Mouse (Mus musculus): ENCODE data around the gene Zmiz1.

Gene Zmiz1

DNA sequence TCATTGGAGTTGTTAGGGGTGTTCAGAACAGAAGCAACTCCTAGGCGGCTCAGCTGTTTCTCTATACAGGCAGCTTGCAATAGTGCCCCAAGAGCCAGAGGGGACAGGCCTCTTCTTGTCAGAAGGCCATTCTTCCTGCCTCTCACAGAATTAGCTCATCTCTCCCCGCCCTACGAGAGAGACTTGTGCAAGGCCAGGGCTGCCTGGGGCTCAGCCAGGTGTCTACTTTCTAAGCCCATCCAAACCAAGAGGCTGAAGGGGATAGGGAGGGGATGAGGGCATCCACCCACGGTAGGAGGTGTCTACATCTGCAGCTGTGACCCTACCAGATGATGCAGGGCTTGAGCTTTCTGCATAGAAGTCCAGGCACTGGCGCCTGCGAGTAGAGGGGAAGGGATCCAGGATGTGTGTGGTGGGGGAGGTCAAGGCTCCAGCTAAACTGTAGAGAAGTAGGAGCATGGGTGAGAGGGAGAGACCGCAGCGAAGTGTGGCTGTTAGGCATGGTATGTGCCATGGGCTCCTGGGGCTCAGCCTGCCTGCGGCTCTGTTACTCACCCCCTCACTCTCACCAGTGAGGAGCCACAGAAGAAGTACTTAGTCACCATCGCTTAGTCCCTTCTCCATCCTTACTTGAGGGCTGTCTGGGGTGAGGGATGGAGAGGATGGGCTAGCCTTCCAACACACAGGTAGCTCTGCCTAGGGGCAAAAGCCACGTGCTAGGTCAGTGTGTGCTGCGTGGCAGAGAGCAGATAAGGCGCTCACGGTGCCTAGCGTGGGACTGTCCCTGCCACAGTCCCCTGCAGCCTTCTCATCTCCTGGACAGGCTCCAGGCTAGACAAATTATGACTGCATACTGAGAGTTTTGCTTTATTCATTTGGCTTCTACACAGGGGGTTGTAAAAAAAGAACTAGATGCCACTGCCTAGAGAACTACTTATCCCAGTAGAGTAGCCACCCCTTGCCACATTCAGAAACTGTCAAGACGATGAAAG is 130.3 kb downstream of the Zmiz1 start:
- DNase-seq (ENCODE audit: low read depth, low spot score): peak; percentile 88

DNA sequence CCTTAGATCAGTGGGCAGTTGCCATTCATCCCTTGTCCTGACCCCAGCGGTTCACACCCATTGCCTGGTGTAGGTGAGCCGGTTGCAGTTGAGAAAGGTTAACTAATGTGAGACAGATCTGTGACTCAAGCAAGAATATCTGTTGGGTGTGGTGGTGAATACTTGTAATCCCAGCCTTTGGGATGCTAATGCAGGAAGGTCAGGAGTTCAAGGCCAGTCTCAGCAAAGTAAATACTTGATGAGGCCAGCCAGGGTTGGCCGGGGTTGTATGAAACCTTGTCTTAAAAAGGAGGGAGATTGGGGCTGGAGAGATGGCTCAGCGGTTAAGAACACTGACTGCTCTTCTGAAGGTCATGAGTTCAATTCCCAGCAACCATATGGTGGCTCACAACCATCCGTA is 132.0 kb downstream of the Zmiz1 start:
- DNase-seq (ENCODE audit: low read depth, low spot score): no peak

DNA sequence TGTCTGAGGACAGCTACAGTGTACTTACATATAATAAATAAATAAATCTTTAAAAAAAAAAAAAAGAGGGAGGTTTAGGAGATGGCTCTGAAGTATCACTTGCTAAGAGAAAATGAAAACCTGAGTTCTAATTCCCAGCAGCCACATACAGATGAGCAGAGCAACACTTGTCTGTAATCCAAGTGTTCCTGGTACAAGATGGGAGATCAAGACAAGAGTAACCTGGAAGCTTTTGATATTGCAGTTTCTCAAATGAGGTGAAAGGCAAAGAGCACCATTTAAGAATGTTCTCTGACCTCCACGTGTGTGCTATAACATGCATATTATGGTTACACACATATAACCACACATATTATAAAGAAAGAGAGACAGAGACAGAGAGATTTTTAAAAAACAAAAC is 132.4 kb downstream of the Zmiz1 start:
- DNase-seq (ENCODE audit: low read depth, low spot score): no peak

DNA sequence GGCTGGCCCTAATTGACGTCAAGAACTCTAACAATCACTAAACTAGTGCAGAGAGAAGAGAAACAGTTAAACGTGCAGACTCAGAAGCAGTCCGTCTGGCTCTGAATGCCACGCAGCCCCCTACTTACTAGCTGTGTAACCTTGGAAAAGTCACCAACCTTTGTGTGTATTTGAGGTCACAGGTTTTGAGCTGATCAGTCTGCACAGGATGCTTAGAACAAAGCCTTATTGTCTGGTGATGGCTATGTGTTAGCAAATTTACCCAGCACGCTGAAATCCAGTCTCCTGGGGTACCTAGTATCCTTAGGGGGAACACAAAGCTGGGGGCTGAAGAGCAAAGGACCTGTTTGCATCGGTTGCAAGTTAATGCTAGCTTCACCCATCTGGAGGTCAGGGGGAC is 133.5 kb downstream of the Zmiz1 start:
- DNase-seq (ENCODE audit: low read depth, low spot score): no peak

DNA sequence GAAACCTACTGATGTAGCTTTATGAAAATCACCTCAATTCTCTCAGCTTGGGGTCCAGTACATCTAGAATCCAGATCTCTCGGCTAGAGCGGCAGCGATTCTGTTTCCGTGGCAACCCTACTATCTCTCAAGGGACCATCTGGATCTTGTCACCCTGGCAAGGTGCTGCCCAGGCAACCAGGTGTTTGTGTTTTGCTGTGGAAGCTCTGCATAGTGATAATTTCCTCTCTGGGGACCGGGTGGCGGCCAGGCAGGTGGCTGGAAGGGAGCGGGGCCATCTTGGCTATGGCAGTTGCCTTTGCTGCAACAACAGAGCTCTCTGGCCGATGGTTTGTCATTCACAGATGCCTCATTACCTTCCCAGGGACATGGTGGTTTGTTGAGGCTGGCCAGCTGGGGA is 134.9 kb downstream of the Zmiz1 start:
- peak; percentile 55 for DNase-seq (ENCODE audit: low read depth, low spot score)

DNA sequence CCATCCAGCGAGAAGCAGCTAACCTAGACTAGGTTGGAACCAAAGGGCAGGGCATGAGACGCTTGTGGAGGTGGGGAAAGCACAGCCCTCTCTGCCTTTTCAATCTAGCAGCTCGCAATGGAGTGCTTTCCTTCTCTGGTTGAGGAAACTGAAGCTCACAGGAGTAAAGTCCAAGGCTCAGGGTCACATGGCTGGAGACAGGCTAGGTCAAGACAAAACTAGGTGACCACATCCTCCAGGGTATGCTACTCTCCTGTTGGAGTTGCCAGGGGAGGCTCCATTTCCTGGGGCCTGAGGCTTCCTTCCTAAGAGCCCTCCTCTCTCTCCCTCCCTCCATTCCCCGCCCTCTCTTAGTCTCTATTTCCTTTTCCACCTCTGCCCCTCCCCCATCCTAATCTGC is 135.6 kb downstream of the Zmiz1 start:
- no peak for DNase-seq (ENCODE audit: low read depth, low spot score)

DNA sequence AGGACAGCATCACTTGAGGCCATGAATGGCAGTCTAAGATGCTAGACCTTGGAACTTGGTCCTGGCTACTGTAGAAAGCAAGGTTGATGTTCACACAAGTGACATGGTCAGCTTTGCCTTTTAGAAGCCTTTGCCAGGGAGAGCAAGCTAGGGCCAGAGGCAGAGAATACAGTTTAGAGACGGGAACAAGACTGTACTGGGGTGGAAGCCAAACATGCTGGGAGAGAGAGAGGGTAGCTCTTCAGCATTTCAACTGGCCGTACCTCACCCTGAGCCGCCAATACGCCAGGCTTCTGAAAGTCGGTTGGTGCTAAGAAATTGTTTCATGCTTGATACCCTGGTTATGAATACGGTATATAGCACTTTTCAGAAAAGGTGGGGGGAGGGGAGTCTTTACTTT is 140.0 kb downstream of the Zmiz1 start:
- DNase-seq (ENCODE audit: low read depth, low spot score): no peak

DNA sequence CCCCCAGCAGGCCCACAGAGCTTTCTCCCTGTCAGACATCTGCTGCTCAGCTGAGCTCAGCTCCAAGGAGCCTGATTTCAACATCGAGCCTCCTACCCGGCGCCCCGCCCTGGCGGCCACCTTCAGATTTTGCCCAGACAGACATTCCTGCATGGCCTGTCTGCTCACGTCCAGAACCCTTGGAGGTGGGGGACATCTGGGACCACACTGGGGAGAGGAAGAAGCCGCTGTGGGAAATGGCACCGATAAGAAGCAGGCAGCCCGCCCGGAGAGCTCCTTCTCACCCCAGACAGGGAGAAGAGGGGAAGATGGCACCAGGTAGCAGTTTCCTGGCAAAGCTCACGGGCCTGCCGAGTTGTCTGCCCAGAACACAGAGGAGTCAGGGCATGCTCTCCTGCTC is 140.9 kb downstream of the Zmiz1 start:
- no peak for DNase-seq (ENCODE audit: low read depth, low spot score)

DNA sequence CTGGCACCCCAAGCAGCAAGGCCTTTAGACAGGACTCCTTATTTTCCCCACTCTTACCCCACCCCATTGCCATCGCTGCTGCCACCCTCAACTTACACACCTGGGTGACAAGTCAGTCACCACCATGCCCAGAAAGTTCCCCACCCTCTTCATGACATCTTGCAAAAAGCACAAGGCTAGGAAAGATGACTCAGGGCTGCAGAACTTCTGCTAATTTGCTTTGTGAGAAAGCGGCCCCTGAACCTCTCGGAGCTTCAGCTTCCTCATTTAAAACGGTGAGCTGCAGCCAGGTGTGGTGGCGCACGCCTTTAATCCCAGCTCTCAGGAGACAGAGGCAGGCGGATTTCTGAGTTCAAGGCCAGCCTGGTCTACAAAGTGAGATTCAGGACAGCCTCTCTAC is 141.4 kb downstream of the Zmiz1 start:
- peak; percentile 52 for DNase-seq (ENCODE audit: low read depth, low spot score)

DNA sequence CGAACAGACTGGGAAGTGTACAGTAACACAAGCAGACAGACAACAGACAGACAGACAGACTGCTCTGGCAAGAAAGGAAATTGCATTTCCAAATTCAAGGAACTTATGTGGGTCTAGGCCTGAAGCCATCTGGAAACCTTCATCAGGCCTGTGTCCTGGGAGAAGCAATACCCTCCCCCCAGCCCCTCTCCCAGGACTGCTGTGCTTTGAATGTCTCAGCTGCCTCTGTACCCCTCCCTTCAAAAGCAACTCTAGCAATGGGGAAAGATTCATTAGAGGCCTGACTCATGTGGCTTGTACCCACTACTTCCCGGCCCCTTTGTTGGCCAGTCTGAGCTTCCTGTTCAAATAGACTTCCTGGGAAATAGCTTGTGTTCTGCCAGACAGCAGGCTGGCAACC is 142.0 kb downstream of the Zmiz1 start:
- no peak for DNase-seq (ENCODE audit: low read depth, low spot score)

DNA sequence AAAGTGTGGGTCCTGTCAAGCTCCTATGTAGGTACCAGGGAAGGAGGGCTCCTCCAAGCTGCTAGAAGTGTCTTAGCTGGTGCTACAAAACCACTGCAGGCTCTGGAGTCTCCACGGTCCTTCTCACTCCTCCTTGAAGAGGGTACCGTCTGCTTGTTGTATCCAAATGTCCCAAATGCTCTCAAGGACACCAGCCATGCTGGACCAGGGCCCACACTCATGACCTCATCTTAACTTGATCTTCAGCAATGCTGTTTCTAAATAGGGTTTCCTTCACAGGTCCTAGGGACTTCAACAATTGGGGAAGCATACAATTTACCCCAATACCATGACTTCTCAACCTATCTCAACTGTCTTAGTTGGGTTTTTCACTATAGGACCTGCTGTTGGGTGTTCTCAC is 143.0 kb downstream of the Zmiz1 start:
- no peak for DNase-seq (ENCODE audit: low read depth, low spot score)

DNA sequence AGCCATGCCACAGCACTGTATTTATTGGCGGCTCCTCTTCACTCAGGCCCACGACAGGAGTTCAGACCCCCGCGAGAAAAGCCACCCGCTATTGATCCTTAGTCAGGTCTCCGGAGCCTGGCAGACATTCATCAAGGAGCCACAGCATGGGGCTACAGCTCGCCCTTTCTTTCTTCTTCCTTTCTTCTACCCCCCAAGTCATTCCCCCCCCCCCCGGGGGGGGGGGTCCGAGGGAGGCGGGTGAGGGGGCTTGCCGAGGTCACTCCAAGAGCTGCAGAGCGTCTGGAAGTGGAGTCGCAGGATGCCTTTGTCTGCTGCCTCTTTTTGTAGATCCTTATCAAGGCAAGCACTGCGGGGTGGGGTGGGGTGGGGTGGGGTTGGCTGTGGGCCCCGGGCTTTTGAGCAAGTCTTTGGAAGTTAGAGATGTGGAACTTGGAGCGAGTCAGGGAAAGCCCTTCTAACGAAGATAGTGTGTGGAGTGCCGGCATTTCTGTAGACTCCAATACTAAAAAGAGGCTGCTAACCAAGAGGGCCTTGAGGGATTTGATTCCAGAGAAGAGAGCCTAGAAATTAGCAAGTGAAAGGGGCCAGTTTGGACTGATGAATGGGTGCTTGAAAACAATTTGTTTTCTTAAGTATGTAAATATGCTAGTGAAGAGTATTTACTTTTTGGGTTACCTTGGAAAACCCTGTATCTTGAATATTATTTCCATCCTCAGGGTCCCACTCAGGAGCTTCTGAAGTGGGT is 145.6 kb downstream of the Zmiz1 start:
- DNase-seq (ENCODE audit: low read depth, low spot score): no peak

DNA sequence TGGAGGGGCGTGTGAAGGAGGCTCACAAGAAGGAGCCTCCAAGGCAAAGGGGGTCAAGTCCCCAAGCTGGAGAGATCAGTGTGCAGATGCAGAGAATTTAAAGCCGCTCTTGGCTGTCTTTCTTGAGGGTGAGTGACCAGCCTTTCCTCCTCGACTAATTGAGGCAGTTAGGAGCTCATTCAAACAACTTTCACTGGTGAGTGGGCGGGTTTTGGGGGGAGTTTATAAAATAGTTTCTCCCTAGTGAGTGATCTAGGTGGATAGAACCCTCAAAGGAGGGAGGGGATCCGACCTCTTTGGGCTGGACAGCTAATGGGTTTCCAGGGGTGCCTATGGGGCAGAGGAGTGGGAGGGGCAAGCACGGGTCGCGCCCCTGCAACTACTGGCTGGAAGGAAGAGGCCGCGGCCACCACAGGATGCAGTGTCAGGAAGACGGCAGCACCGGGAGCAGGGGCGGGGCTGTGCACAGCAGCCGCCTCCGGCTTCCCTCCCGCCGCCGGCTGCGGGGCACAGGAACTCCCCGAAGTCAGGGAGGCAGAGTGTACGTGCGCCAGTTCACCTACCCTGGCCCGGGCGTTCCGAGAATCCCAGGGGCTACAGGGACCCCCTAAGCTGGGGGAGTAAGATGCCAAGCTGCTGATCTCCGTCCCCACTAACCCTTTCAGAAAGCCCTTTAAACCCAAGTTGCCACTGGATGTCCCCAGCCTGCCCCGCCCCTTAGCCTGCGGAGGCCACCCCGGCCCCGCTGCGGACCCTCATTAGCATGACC is 147.6 kb downstream of the Zmiz1 start:
- DNase-seq (ENCODE audit: low read depth, low spot score): peak; percentile 62

DNA sequence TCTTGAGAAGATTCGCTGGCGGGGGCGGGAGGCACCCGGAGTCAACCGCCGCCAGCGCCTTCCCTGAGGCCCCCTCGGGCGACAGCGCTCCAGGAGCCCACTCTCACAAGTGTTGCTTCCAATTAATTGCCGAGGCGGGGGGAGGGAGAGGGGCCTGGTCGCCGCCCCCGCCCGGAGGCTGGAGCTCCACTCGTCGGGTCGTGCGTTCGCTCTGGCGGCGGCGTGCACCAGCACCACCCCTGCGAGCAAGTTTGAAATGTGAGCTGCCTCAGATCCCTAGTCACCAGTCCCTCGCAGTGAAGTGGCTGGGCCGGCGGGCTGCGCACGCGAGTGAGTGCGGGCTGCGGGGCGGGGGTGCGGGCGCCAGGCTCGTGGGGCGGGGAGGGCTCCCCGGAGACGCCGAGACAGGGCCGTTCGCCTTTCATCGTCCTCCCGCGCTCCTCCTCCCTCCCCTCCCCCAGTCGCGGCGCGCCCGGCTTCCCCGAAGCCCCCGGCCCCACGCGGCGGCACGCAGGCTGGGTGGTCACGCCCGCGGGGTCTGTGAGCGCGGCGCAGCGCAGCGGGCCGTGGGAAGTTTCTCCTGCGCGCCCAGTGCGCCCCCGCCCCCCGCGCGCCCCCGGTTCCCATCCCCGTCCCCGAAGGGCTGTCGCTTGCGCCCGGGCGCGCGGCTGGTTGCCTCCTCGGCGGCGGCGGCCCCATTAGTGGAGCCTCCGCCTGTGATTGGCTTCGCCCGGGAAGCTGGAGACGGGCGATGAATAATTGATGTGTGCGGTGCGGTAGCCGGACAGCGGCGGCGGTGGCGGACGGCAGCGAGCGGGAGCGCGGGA is 148.4 kb downstream of the Zmiz1 start:
- peak; percentile 74 for DNase-seq (ENCODE audit: low read depth, low spot score)

DNA sequence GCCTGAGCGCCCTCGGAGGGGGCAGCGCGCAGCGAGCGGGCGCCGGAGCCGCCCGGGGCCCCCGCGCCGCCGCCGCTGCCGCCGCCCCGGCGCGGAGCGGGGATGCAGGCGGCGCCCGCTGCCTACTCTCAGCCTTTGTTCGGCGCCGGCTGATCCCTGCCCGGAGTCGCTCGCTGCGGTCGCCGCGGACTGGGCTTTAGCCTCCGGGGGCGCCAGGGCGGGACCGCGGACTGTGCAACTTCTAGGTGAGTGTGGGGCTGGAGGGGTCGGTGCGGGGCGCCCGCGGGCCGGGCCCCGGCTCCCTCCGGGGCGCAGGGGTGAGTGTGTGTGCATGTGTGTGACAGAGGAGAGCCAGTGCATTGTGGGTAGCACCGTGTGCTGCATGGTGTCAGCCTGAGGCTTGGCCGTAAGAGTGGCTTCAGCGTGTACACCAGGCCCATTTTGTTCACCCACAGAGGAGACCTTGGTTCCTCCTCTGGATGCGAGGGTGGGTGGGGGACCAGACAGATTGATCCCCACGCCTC is 149.0 kb downstream of the Zmiz1 start:
- DNase-seq (ENCODE audit: low read depth, low spot score): peak; percentile 93

DNA sequence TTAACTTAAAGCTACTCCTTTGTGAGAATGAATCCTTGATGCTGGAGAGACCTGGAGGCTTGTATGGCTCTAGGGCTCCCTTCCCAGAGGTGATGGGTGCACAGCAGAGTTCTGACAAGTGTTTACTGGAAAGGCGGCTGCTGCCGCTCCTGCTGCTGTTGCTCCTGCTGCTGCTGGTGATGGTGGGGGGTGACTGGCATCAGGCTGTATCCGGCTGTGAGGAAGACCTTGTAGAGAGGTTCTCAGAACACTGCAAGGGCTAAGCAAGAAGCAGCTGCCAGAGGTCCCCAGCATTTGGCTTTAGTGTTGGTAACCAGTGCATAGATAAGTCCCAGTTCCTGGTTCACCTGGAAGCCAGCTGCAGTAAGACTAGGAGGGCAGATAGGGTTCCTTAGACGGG is 149.6 kb downstream of the Zmiz1 start:
- peak; percentile 41 for DNase-seq (ENCODE audit: low read depth, low spot score)

DNA sequence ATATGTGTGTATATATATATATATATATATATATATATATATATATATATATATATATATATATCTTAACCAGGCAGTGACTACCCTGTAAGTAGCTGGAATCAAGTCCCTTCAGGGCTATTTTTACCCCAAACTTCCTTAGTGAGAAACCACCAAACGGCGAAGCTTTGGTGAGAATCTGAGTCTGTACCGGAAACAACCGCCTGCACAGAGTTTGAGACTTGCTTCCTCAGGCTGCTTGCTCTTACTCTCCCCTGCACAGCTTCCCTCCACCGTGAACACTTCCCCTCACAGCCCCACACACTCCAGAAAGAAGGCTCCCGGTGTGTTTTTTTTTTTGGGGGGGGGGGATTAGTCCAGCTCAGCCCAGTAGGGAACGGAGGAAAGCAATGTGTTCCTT is 150.4 kb downstream of the Zmiz1 start:
- peak; percentile 78 for DNase-seq (ENCODE audit: low read depth, low spot score)

DNA sequence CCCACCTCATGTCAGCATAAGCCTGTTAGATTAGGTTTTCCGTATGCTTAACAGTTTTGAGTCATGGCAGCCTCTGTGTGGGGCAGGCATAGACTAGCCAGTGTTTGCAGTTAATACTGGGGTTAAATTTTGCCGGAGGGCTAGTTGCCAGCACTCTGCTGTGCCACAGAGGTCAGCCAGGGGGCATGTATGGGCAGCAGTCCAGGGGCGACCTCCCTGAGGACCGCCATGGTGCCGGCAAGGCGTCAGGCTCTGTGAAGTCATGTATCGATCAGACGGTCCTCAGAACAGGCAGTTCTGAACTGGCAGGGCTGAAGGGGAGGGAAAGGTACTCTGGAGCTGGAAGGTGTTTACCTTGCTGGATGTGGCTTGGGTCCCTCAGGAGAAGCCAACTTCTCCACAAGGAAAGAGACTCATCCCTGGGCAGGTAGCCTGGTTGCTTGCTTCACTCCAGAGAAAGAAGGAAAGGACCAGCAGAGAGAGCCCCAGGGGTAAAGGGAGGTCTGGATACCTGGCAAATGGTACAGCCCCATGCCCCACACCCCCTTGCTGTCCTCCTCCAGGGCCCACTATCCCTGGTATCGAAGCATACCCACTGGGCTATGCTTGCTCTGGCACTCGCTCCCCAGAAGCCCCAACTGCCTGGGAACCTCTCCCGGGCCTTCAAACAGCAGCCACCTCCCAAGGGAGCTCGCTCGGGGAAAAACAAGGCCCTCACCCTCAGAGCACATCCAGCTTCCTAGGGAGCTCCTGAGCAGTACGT is 151.6 kb downstream of the Zmiz1 start:
- no peak for DNase-seq (ENCODE audit: low read depth, low spot score)

DNA sequence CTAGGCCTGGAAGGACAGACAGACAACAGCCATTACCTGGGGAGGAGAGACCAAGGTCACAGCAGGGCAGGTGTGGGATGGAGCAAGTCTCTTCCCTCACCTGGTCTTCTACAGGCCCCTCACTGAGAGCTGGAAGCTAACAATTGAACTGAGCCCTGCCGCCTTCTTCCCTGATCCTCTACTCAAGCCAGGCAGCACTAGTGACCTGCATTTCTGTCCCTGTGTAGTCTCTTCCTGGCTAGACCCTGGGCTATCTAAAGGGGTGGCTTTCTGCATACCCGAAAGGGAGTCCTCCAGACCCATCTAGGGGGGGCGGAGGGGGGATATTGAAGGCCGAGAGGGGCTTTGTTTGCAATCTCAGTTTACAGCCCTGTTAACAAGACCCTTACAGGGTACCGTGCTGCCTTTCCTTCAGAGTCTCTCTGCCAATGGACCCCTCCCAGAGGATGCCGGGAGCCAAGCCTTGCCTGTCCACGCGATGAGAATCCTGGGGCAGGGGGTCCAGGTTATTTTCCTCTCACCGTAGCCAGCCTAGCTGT is 152.2 kb downstream of the Zmiz1 start:
- no peak for DNase-seq (ENCODE audit: low read depth, low spot score)
